Mouse (Mus musculus): ENCODE results near the gene Tmeff2. TPM values are rescaled to one million over a fixed set of nuclear protein-coding genes. Genes with fewer than 3 reads are reported as not detected.

The Tmeff2 gene
- polyA plus RNA-seq, 1 experiment from 2014 or later: 4.9 TPM

DNA sequence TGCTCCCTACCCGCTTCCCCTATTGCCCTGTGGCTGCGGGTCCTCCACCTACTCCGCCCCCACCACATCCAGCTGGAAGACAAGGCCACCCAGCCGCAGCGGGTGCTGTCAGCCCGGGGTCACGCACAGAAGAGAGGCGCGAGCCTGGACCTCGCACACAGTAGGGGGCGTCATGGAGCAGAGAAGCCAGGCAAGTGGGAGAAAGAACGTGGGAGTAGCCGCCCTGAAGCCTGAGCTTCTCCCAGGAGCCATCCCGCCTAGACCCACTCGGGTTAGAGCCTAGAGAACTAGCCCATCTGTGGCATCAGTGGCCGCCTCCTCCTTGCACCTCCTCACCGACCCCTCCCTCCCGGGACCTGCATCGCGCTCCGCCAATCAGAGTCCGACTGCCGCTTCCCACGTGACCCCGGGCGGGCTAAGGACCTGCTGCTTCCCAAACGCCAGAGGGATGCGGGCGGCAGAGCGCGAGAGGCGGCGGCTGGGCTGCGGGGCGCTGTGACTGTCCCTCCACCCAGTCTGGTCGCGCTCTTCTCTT is 26.7 kb downstream of the Tmeff2 start:
- no peaks in the 10 kb centered on the region for H3K4me1 ChIP-seq (replicated peaks; ENCODE audit: control insufficient read depth, insufficient read depth, low read length)
- H3K9me3 ChIP-seq (ENCODE audit: control insufficient read depth): no peaks in the 10 kb centered on the region
- H3K36me3 ChIP-seq (ENCODE audit: control insufficient read depth, insufficient read depth): no peaks in the 10 kb centered on the region
- H3K4me3 ChIP-seq (ENCODE audit: low read depth, low read length): peak overlapping the region; percentile 49
- H3K27me3 ChIP-seq (replicated peaks; ENCODE audit: control insufficient read depth, insufficient read depth, low read length): peaks cover 36% of the 10 kb centered on the region
- H3K27ac ChIP-seq (ENCODE audit: low read depth, low read length): no peak overlapping the region
- H3K4me2 ChIP-seq (replicated peaks; ENCODE audit: low read depth): peak overlapping the region; percentile 77
- WGBS: under 1% methylated on average over 37 of the region's 37 CpGs
- ATAC-seq: peak; percentile 87
- peak; percentile 56 for TF ChIP-seq CTCF (IDR thresholded peaks at IDR 0.05; ENCODE audit: low read depth)
- H3K9ac ChIP-seq (ENCODE audit: low read depth, low read length): no peak overlapping the region

DNA sequence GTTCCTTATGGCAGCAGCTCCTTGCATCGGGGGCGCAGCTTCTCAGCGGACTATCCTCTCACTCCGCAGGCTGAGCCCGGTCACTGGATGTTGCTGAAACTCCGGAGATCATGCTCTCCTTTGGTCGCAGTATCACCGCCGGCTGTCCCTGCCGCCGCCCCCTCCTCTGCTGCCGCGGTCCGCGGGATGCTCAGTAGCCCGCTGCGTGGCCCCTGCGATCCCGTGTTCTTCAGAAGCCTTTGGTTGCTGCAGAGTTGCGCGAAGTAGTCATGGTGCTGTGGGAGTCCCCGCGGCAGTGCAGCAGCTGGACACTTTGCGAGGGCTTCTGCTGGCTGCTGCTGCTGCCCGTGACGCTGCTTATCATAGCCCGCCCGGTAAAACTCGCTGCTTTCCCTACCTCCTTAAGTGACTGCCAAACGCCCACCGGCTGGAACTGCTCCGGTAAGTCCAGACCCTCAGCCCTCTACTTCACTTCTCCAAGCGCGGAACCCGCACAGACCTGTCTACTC is 27.3 kb downstream of the Tmeff2 start:
- Histone ChIP-seq H3K9ac (ENCODE audit: low read depth, low read length) (no peak overlapping the region), H3K27me3 (replicated peaks; ENCODE audit: control insufficient read depth, insufficient read depth, low read length) (peaks cover 36% of the 10 kb centered on the region), H3K4me2 (replicated peaks; ENCODE audit: low read depth) (peak overlapping the region; percentile 77), H3K4me3 (ENCODE audit: low read depth, low read length) (peak overlapping the region; percentile 49), H3K9me3 (ENCODE audit: control insufficient read depth) (no peaks in the 10 kb centered on the region), H3K36me3 (ENCODE audit: control insufficient read depth, insufficient read depth) (no peaks in the 10 kb centered on the region), H3K27ac (ENCODE audit: low read depth, low read length) (no peak overlapping the region), H3K4me1 (replicated peaks; ENCODE audit: control insufficient read depth, insufficient read depth, low read length) (no peaks in the 10 kb centered on the region)
- peak; percentile 64 for ATAC-seq
- no peak for TF ChIP-seq CTCF (IDR thresholded peaks at IDR 0.05; ENCODE audit: low read depth)
- WGBS: under 1% methylated on average over 35 of the region's 35 CpGs

DNA sequence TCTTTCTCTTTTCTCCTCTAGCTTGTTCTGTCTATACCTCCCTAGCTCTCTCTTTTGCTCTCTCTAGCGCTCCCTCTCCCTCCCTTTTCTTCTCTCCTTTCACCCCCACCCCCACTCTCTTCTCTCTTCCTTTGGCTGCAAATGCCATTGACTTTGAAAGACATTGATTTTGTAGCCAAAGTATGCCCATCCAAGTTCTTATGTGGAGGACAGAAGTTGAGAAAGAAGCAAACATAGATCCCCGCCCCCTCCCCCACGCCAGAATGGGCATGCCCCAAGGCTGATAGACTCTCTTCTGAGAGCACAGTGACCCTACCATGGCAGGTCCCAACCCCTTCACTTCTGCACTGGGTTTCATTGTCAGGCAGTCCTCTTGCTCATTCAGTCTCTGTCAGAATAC is 28.3 kb downstream of the Tmeff2 start:
- no peak overlapping the region for H3K4me3 ChIP-seq (ENCODE audit: low read depth, low read length)
- 28% methylated on average over 3 of the region's 3 CpGs for WGBS
- no peaks in the 10 kb centered on the region for H3K4me1 ChIP-seq (replicated peaks; ENCODE audit: control insufficient read depth, insufficient read depth, low read length)
- H3K9me3 ChIP-seq (ENCODE audit: control insufficient read depth): no peaks in the 10 kb centered on the region
- H3K27me3 ChIP-seq (replicated peaks; ENCODE audit: control insufficient read depth, insufficient read depth, low read length): peaks cover 36% of the 10 kb centered on the region
- no peak overlapping the region for H3K27ac ChIP-seq (ENCODE audit: low read depth, low read length)
- H3K36me3 ChIP-seq (ENCODE audit: control insufficient read depth, insufficient read depth): no peaks in the 10 kb centered on the region
- H3K4me2 ChIP-seq (replicated peaks; ENCODE audit: low read depth): no peak overlapping the region
- no peak for TF ChIP-seq CTCF (IDR thresholded peaks at IDR 0.05; ENCODE audit: low read depth)
- no peak for ATAC-seq
- no peak overlapping the region for H3K9ac ChIP-seq (ENCODE audit: low read depth, low read length)

GRCm38 (mm10) chr1:50935076-50935475 is 34.6 kb downstream of the Tmeff2 start:
- no peak for ATAC-seq

DNA sequence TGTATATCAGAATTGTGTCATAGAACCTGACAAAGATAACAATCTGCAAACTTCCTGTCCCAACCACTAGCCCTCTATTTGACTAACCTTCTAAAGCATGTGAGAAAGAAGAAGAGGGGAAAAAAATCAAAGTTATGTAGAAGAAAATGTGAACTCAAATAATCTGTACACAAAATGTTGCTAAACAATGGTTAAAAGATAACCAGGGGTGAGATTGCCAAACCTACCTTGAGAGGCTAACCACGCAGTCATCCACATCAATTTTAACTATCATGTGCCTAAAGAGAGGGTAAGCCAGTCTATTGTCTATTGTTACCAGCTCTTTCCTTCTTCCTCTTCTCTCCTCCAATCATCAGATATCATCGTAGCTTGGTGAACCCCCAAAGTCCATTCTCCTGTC is 35.0 kb downstream of the Tmeff2 start:
- H3K9me3 ChIP-seq (ENCODE audit: control insufficient read depth): no peaks in the 10 kb centered on the region
- TF ChIP-seq CTCF (IDR thresholded peaks at IDR 0.05; ENCODE audit: low read depth): no peak
- no peaks in the 10 kb centered on the region for H3K27me3 ChIP-seq (replicated peaks; ENCODE audit: control insufficient read depth, insufficient read depth, low read length)
- H3K36me3 ChIP-seq (ENCODE audit: control insufficient read depth, insufficient read depth): no peaks in the 10 kb centered on the region
- H3K9ac ChIP-seq (ENCODE audit: low read depth, low read length): no peak overlapping the region
- ATAC-seq: no peak
- H3K4me1 ChIP-seq (replicated peaks; ENCODE audit: control insufficient read depth, insufficient read depth, low read length): no peaks in the 10 kb centered on the region
- no peak overlapping the region for H3K27ac ChIP-seq (ENCODE audit: low read depth, low read length)
- 67% methylated on average over 2 of the region's 2 CpGs for WGBS
- no peak overlapping the region for H3K4me3 ChIP-seq (ENCODE audit: low read depth, low read length)
- no peak overlapping the region for H3K4me2 ChIP-seq (replicated peaks; ENCODE audit: low read depth)

More at GRCm38 (mm10) chr1:50935076-50935475, 34.6 kb downstream of the Tmeff2 start:
- H3K4me2 ChIP-seq (replicated peaks; ENCODE audit: low read depth): no peak overlapping the region
- WGBS: 77% methylated on average over 2 of the region's 2 CpGs
- no peaks in the 10 kb centered on the region for H3K27me3 ChIP-seq (replicated peaks; ENCODE audit: control insufficient read depth, insufficient read depth, low read length)
- H3K27ac ChIP-seq (ENCODE audit: low read depth, low read length): no peak overlapping the region
- no peaks in the 10 kb centered on the region for H3K4me1 ChIP-seq (replicated peaks; ENCODE audit: control insufficient read depth, insufficient read depth, low read length)
- TF ChIP-seq CTCF (IDR thresholded peaks at IDR 0.05; ENCODE audit: low read depth): no peak
- H3K9ac ChIP-seq (ENCODE audit: low read depth, low read length): no peak overlapping the region
- no peaks in the 10 kb centered on the region for H3K9me3 ChIP-seq (ENCODE audit: control insufficient read depth)
- H3K36me3 ChIP-seq (ENCODE audit: control insufficient read depth, insufficient read depth): no peaks in the 10 kb centered on the region
- H3K4me3 ChIP-seq (ENCODE audit: low read depth, low read length): no peak overlapping the region

DNA sequence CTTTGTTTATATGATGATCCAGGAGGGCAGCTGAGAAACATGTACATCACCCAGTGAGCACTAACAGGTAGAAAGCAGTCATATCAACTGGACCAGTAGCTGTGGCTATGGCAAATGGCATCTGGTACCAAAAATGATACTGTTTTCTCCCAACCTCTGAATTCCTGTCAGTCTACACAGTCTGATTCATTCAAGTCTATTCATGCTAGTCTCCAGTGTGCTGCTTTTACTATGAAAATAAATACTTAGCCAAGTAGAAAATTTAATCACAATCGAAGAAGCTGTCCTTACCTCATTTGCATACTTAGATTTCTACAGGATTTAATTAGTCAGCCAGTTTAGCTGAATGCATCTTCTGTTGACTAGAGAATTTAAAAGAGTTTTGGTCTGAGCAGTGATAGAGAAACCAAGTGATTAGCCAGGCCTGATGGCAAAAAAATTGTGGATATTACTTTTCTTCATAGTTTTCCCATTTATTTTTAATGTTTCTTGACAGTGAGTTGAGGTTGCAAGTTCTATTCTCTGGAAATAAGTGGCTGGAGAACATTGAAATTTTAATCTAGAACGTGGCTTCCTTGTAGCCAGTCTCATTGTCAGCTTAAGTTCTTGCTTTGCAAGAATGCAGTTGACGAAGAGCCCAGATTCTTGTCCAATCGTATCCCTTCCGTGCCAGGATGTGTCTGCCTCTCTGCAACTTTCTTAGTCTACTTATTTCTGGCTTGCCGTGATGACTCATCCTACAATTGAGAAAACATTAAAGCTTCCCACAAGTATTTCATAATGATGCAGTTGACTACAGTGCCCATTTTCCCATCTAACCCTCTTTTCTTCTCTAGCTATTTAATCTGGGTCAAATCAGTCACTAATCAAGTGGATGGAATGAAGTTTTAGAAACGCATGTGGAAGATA is 39.9 kb downstream of the Tmeff2 start:
- no peak for TF ChIP-seq CTCF (IDR thresholded peaks at IDR 0.05; ENCODE audit: low read depth)
- H3K27ac ChIP-seq (ENCODE audit: low read depth, low read length): no peak overlapping the region
- H3K4me1 ChIP-seq (replicated peaks; ENCODE audit: control insufficient read depth, insufficient read depth, low read length): no peaks in the 10 kb centered on the region
- H3K4me3 ChIP-seq (ENCODE audit: low read depth, low read length): no peak overlapping the region
- no peaks in the 10 kb centered on the region for H3K36me3 ChIP-seq (ENCODE audit: control insufficient read depth, insufficient read depth)
- 83% methylated on average over 7 of the region's 7 CpGs for WGBS
- no peaks in the 10 kb centered on the region for H3K27me3 ChIP-seq (replicated peaks; ENCODE audit: control insufficient read depth, insufficient read depth, low read length)
- no peaks in the 10 kb centered on the region for H3K9me3 ChIP-seq (ENCODE audit: control insufficient read depth)
- no peak overlapping the region for H3K9ac ChIP-seq (ENCODE audit: low read depth, low read length)
- no peak for ATAC-seq
- no peak overlapping the region for H3K4me2 ChIP-seq (replicated peaks; ENCODE audit: low read depth)

Measured in intestine, postnatal 0 days (tissue).